Comparison of ENCODE assay signal across 14 mouse cellular contexts in the genomic region with DNA sequence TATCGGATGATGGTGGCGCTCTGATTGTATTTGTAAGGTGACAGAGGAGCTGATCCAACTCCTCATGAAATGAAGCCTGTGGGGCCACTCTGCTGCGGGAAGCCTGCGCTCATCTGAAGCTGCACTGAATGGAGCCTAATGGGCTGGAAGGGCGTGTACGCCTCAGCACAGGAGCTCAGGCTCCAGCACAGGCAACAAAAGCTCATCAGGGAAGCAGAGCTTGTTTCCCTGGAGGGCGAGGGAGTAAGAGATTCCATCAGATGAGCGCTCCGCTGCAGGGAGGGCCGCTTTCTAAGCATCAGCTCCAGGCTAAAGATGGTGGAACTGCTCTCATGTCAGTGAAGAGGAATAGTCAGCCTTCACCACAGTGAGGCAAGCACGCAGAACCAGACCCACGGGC. TPM values are rescaled to one million over a fixed set of nuclear protein-coding genes. Genes with fewer than 3 reads are reported as not detected.
DNase-seq lines count a peak whose midpoint lies in the region; ATAC-seq and TF ChIP-seq lines count a peak whose summit lies in the region.
"Had no signal": no experiment of that assay in that cellular context is flagged by ENCODE, and none has a peak within 500 bp of the region (broad histone marks: within the 10 kb centered on the region; RNA-seq: fewer than 3 reads in every experiment).

No protein-coding gene starts in this region.

- H3K4me3 ChIP-seq in ES-E14 (ENCODE audit: insufficient read depth in 1 of 2, low read depth in 1 of 2, low read length in 2 of 2, poor library complexity in 1 of 2, severe bottlenecking in 1 of 2): no peak overlapping the region
- H3K4me3 ChIP-seq in forebrain, embryonic 14.5 days (ENCODE audit: low read depth, low read length): no peak overlapping the region
- H3K4me3 ChIP-seq in midbrain, embryonic 14.5 days (replicated peaks; ENCODE audit: low read depth, low read length): no peak overlapping the region

- peak; percentile 56 for ATAC-seq in frontal cortex, adult (ENCODE audit: low TSS enrichment)
- no peak for ATAC-seq in forebrain, embryonic 14.5 days
- ATAC-seq in midbrain, embryonic 14.5 days (ENCODE audit: low FRiP score, low TSS enrichment): no peak
- ATAC-seq: intestine, embryonic 16.5 days had no signal

- WGBS in forebrain, embryonic 14.5 days: 8% methylated on average over 12 of the region's 12 CpGs
- 19% methylated on average over 12 of the region's 12 CpGs for WGBS in midbrain, embryonic 14.5 days

- H3K4me2 ChIP-seq in forebrain, embryonic 14.5 days (ENCODE audit: low read length): no peak overlapping the region
- H3K4me2 ChIP-seq in midbrain, embryonic 14.5 days (ENCODE audit: low read length): no peak overlapping the region
- H3K4me2 ChIP-seq: liver, embryonic 11.5 days had no signal

- no peaks in the 10 kb centered on the region for H3K9me3 ChIP-seq in ES-E14 (ENCODE audit: control insufficient read depth, insufficient read depth, low read depth, low read length)
- H3K9me3 ChIP-seq in forebrain, embryonic 14.5 days (replicated peaks; ENCODE audit: control insufficient read depth, low read length): no peaks in the 10 kb centered on the region
- no peaks in the 10 kb centered on the region for H3K9me3 ChIP-seq in midbrain, embryonic 14.5 days (ENCODE audit: control insufficient read depth, low read length)

- no peaks in the 10 kb centered on the region for H3K36me3 ChIP-seq in ES-E14 (ENCODE audit: control insufficient read depth, insufficient read depth, low read length, poor library complexity, severe bottlenecking)
- H3K36me3 ChIP-seq in forebrain, embryonic 14.5 days (ENCODE audit: control insufficient read depth, insufficient read depth, low read length): peaks cover 73% of the 10 kb centered on the region
- H3K36me3 ChIP-seq in midbrain, embryonic 14.5 days (ENCODE audit: control insufficient read depth, insufficient read depth, low read length): peaks cover 55% of the 10 kb centered on the region

- no peak overlapping the region for H3K27ac ChIP-seq in ES-E14 (ENCODE audit: insufficient read depth, low read depth, low read length, poor library complexity, severe bottlenecking)
- H3K27ac ChIP-seq in forebrain, embryonic 14.5 days (ENCODE audit: low read depth, low read length): no peak overlapping the region
- H3K27ac ChIP-seq in midbrain, embryonic 14.5 days (replicated peaks; ENCODE audit: low read depth, low read length): no peak overlapping the region

- no peaks in the 10 kb centered on the region for H3K27me3 ChIP-seq in forebrain, embryonic 14.5 days (replicated peaks; ENCODE audit: control insufficient read depth, insufficient read depth, low read length)
- no peaks in the 10 kb centered on the region for H3K27me3 ChIP-seq in midbrain, embryonic 14.5 days (ENCODE audit: control insufficient read depth, insufficient read depth, low read length)

- peaks cover 0 to 2% of the 10 kb centered on the region in 2 experiments; a peak in 1 of 4 replicates for H3K4me1 ChIP-seq in ES-E14 (ENCODE audit: control insufficient read depth in 2 of 2, insufficient read depth in 2 of 2, low read length in 2 of 2, poor library complexity in 1 of 2)
- no peaks in the 10 kb centered on the region for H3K4me1 ChIP-seq in forebrain, embryonic 14.5 days (ENCODE audit: control insufficient read depth, insufficient read depth, low read length)
- no peaks in the 10 kb centered on the region for H3K4me1 ChIP-seq in midbrain, embryonic 14.5 days (ENCODE audit: control insufficient read depth, insufficient read depth, low read length)

- DNase-seq in frontal cortex, postnatal 14 days (ENCODE audit: low spot score in 2 of 2): no peak
- DNase-seq in ES-E14 (ENCODE audit: low read depth, low spot score): peak; percentile 43
- DNase-seq in forebrain, embryonic 14.5 days (ENCODE audit: low spot score): peak; percentile 13
- peak; percentile 13 for DNase-seq in midbrain, embryonic 14.5 days
- no peak for DNase-seq in ovary, postnatal 14 days (ENCODE audit: low spot score)
- DNase-seq in right cerebral cortex, postnatal 14 days: no peak
- DNase-seq in adrenal gland, postnatal 25 days: no peak
- DNase-seq: adrenal gland, adult 2 months; heart, adult 11 months; kidney, postnatal 36 days; thymus, adult 18-20 months had no signal

- no peak overlapping the region for H3K9ac ChIP-seq in ES-E14 (ENCODE audit: insufficient read depth, low read depth, low read length, poor library complexity, severe bottlenecking)
- H3K9ac ChIP-seq in forebrain, embryonic 14.5 days (ENCODE audit: low read length): no peak overlapping the region
- no peak overlapping the region for H3K9ac ChIP-seq in midbrain, embryonic 14.5 days (replicated peaks; ENCODE audit: low read length)

- in situ Hi-C loops in ES-E14 (cut with MboI; ENCODE audit: low sequenced_read_pairs in 2 of 2, unreplicated experiment in 2 of 2): no loop called here

TF ChIP-seq in ES-E14, 5 proteins besides CTCF, POLR2A, EP300 and RAD21:
- TF ChIP-seq HCFC1 (IDR thresholded peaks at IDR 0.05; ENCODE audit: borderline replicate concordance, insufficient read depth, low read length) (no peak), MAFK (IDR thresholded peaks at IDR 0.05; ENCODE audit: insufficient read depth, low read depth, low read length) (no peak), ZC3H11A (IDR thresholded peaks at IDR 0.05; ENCODE audit: borderline replicate concordance, low read depth, low read length) (no peak), CHD2 (IDR thresholded peaks at IDR 0.05; ENCODE audit: low read depth, low read length) (no peak), ZNF384 (IDR thresholded peaks at IDR 0.05; ENCODE audit: low read depth, low read length) (no peak)

RNA-seq across cellular contexts. Expression of gene Lias, which starts 16.7 kb away (rescaled TPM):
- 38.8 and 52.8 TPM in 2 replicates for total RNA-seq in ES-E14 (2012; rRNA removed)
- 67.6 and 72.3 TPM in 2 replicates for polyA plus RNA-seq in forebrain, embryonic 14.5 days (2014; fragmentation: Nextera tagmentation; extraction: Ambion mirVana)
- 61.7 and 66.2 TPM in 2 replicates for polyA plus RNA-seq in midbrain, embryonic 14.5 days (2014; fragmentation: Nextera tagmentation; extraction: Ambion mirVana)
- 45.7 and 62.1 TPM in 2 replicates for total RNA-seq in adrenal gland, postnatal 25 days (2021)

RNA-seq across cellular contexts. Expression of gene Rpl9, which starts 16.7 kb away (rescaled TPM):
- total RNA-seq in ES-E14 (2012; rRNA removed): 1,957 and 1,967 TPM in 2 replicates
- polyA plus RNA-seq in forebrain, embryonic 14.5 days (2014; fragmentation: Nextera tagmentation; extraction: Ambion mirVana): 748 and 925 TPM in 2 replicates
- polyA plus RNA-seq in midbrain, embryonic 14.5 days (2014; fragmentation: Nextera tagmentation; extraction: Ambion mirVana): 669 and 719 TPM in 2 replicates
- total RNA-seq in adrenal gland, postnatal 25 days (2021): 893 and 1,018 TPM in 2 replicates

RNA-seq across cellular contexts. Expression of gene Ugdh, which starts 27.8 kb away (rescaled TPM):
- total RNA-seq in ES-E14 (2012; rRNA removed): 6.9 and 15.8 TPM in 2 replicates
- polyA plus RNA-seq in forebrain, embryonic 14.5 days (2014; fragmentation: Nextera tagmentation; extraction: Ambion mirVana): 51.1 and 51.3 TPM in 2 replicates
- polyA plus RNA-seq in midbrain, embryonic 14.5 days (2014; fragmentation: Nextera tagmentation; extraction: Ambion mirVana): 37.0 and 46.0 TPM in 2 replicates
- total RNA-seq in adrenal gland, postnatal 25 days (2021): 73.1 and 77.1 TPM in 2 replicates

RNA-seq across cellular contexts. Expression of gene Klb, which starts 59.9 kb away (rescaled TPM):
- 0.63 and 3.6 TPM in 2 replicates for total RNA-seq in ES-E14 (2012; rRNA removed)
- 0.15 TPM in 1 of 2 replicates, not detected in the other for polyA plus RNA-seq in forebrain, embryonic 14.5 days (2014; fragmentation: Nextera tagmentation; extraction: Ambion mirVana)
- polyA plus RNA-seq in midbrain, embryonic 14.5 days (2014; fragmentation: Nextera tagmentation; extraction: Ambion mirVana): 0.12 TPM in 2 replicates
- total RNA-seq in adrenal gland, postnatal 25 days (2021): 5.0 and 6.5 TPM in 2 replicates

Comparison
In these comparisons a context has a peak if more than half of its experiments do, and no peak if none do; other contexts are left out.
1. DNase-seq: peak in ES-E14 (single experiment), forebrain, embryonic 14.5 days (single experiment) and midbrain, embryonic 14.5 days (single experiment); none in frontal cortex, postnatal 14 days (0 of 2), ovary, postnatal 14 days (single experiment), right cerebral cortex, postnatal 14 days (single experiment) and adrenal gland, postnatal 25 days (single experiment).